Comparison of ENCODE assay signal across 8 mouse cellular contexts in the genomic region with DNA sequence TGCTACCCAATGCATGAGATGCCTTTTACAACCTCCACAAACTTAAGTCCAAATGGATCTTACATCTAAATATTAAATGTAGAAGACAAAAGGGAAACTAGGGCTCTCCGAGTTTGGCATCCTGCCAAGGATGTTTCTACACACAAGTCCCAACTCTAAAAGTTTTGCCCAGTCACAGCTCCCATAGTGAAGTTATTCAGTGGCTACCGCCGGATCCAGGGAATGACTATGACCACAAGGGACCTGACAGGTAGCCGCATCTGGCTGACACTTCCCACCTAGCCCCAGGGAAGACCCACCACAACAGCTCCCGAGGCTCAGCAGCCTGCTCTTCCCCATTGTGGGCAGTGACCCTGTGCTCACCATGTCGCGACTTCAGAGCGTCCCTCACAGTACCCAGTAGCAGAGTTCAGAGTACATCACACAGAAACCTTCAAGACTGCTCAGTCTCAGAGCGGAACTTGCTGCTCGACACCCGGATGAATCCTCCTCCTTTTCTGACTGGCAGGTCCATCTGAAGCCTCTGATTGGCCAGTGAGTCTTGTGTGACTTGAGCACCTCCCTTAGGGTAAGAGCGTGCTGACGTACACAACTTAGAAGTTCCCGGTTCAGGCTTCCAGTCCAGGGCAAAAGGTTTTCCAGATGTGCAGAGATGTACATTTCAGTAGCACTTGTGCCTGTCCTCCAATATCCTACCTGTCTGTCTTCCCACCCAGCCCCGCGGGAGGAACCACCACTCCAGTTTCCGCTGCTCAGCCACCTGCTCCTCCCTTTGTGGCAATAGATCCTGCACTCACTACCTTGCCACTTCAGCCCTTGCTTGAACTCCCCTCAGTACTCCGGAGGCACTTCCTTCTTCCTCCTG. TPM values are rescaled to one million over a fixed set of nuclear protein-coding genes. Genes with fewer than 3 reads are reported as not detected.
A peak's percentile ranks its signal among the peaks of the same experiment; 100 is the strongest.
DNase-seq lines count a peak whose midpoint lies in the region; ATAC-seq lines count a peak whose summit lies in the region.

Gene Zfp950 (minus strand): TSS at position 499 of the 865 bp plus-strand sequence.

- H3K9ac ChIP-seq in heart, embryonic 14.5 days (ENCODE audit: low read length), result peak within 1 kb of the TSS; percentile 82
- peak within 1 kb of the TSS; percentile 87 for H3K9ac ChIP-seq in liver, embryonic 13.5 days
- H3K9ac ChIP-seq in stomach, embryonic 16.5 days (ENCODE audit: low read length), result peak within 1 kb of the TSS; percentile 84

- under 1% methylated on average over 18 of the region's 18 CpGs for WGBS in heart, embryonic 14.5 days
- 1% methylated on average over 18 of the region's 18 CpGs for WGBS in liver, embryonic 13.5 days (ENCODE audit: insufficient replicate concordance)
- WGBS in stomach, embryonic 16.5 days, result under 1% methylated on average over 18 of the region's 18 CpGs

- peak within 1 kb of the TSS; percentile 71 to 87 for H3K4me3 ChIP-seq in heart, embryonic 14.5 days (ENCODE audit: control insufficient read depth in 1 of 2, insufficient read depth in 1 of 2, low read depth in 1 of 2, low read length in 2 of 2)
- peak within 1 kb of the TSS; percentile 81 for H3K4me3 ChIP-seq in liver, embryonic 13.5 days (replicated peaks)
- H3K4me3 ChIP-seq in stomach, embryonic 16.5 days (replicated peaks; ENCODE audit: low read length), result peak within 1 kb of the TSS; percentile 89

- H3K36me3 ChIP-seq in heart, embryonic 14.5 days (ENCODE audit: control insufficient read depth, insufficient read depth, low read length), result no peaks in the 10 kb centered on the region
- no peaks in the 10 kb centered on the region for H3K36me3 ChIP-seq in liver, embryonic 13.5 days
- no peaks in the 10 kb centered on the region for H3K36me3 ChIP-seq in stomach, embryonic 16.5 days (ENCODE audit: control insufficient read depth, insufficient read depth, low read length)

- H3K27me3 ChIP-seq in heart, embryonic 14.5 days (ENCODE audit: control insufficient read depth, insufficient read depth, low read length), result no peaks in the 10 kb centered on the region
- no peaks in the 10 kb centered on the region for H3K27me3 ChIP-seq in liver, embryonic 13.5 days
- no peaks in the 10 kb centered on the region for H3K27me3 ChIP-seq in stomach, embryonic 16.5 days (ENCODE audit: control insufficient read depth, insufficient read depth, low read length)

- peaks cover 0 to 10% of the 10 kb centered on the region in 2 experiments; a peak in 2 of 4 replicates for H3K4me1 ChIP-seq in heart, embryonic 14.5 days (ENCODE audit: control insufficient read depth in 2 of 2, insufficient read depth in 2 of 2, low read length in 2 of 2)
- H3K4me1 ChIP-seq in liver, embryonic 13.5 days (replicated peaks), result peaks cover 24% of the 10 kb centered on the region
- peaks cover 6% of the 10 kb centered on the region; the same call in 1 of the 2 replicates for H3K4me1 ChIP-seq in stomach, embryonic 16.5 days (ENCODE audit: control insufficient read depth, insufficient read depth, low read length)

- peak within 1 kb of the TSS; percentile 29 to 57 for H3K27ac ChIP-seq in heart, embryonic 14.5 days (replicated peaks in 1 of 2; ENCODE audit: control insufficient read depth in 1 of 2, insufficient read depth in 1 of 2, low read depth in 2 of 2, low read length in 2 of 2)
- peak within 1 kb of the TSS; percentile 69; the same call in 1 of the 2 replicates for H3K27ac ChIP-seq in liver, embryonic 13.5 days
- peak within 1 kb of the TSS; percentile 58; the same call in 1 of the 2 replicates for H3K27ac ChIP-seq in stomach, embryonic 16.5 days (ENCODE audit: low read length)

- ATAC-seq in CD4-positive, CD25-positive, alpha-beta regulatory T cell, adult 4 months, result peak; percentile 99
- peak; percentile 96 for ATAC-seq in heart, embryonic 14.5 days (ENCODE audit: insufficient number of reproducible peaks, insufficient read depth, low FRiP score, low read depth)
- peak; percentile 100 for ATAC-seq in liver, embryonic 13.5 days (ENCODE audit: low read depth)
- ATAC-seq in stomach, embryonic 16.5 days (ENCODE audit: insufficient read depth, low FRiP score), result peak; percentile 99

- no peaks in the 10 kb centered on the region for H3K9me3 ChIP-seq in heart, embryonic 14.5 days (ENCODE audit: control insufficient read depth, low read length)
- H3K9me3 ChIP-seq in liver, embryonic 13.5 days (replicated peaks), result no peaks in the 10 kb centered on the region
- no peaks in the 10 kb centered on the region for H3K9me3 ChIP-seq in stomach, embryonic 16.5 days (replicated peaks; ENCODE audit: control insufficient read depth, low read length)

- H3K4me2 ChIP-seq in heart, embryonic 14.5 days (ENCODE audit: low read length), result peak within 1 kb of the TSS; percentile 74
- H3K4me2 ChIP-seq in liver, embryonic 13.5 days, result peak within 1 kb of the TSS; percentile 71
- peak within 1 kb of the TSS; percentile 62 for H3K4me2 ChIP-seq in stomach, embryonic 16.5 days (ENCODE audit: low read depth, low read length)

- DNase-seq in c-Kit-negative CD71-positive TER-119-positive erythroid progenitor cells, embryonic 14.5 days (ENCODE audit: low read depth, low spot score), result peak; percentile 81
- peak; percentile 89 for DNase-seq in fibroblast of lung, adult 2 months (ENCODE audit: low read depth)
- DNase-seq in kidney, postnatal 14 days, result peak; percentile 91
- peak; percentile 81 for DNase-seq in liver, embryonic 13.5 days
- DNase-seq in neural tube, embryonic 10.5 days (ENCODE audit: extremely low spot score, low spot score), result peak; percentile 72

RNA-seq across cellular contexts. Expression of gene Zfp950, which starts in this region (rescaled TPM):
- polyA plus RNA-seq in CD4-positive, CD25-positive, alpha-beta regulatory T cell, adult 4 months (2017; shearing (Covaris generic)), result 10 to 100 TPM; 54.2 to 97.1 TPM
- polyA plus RNA-seq in heart, embryonic 14.5 days (2014; fragmentation: Nextera tagmentation; extraction: Ambion mirVana), result 36.7 and 38.7 TPM in 2 replicates
- polyA plus RNA-seq in liver, embryonic 13.5 days (2015; fragmentation: Nextera tagmentation; extraction: Ambion mirVana), result 13.5 TPM in 2 replicates
- 35.2 and 40.7 TPM in 2 replicates for polyA plus RNA-seq in stomach, embryonic 16.5 days (2015; fragmentation: Nextera tagmentation; extraction: Ambion mirVana)

Comparison
In these comparisons a context has a peak if more than half of its experiments do, and no peak if none do; other contexts are left out.
1. Peak in every context shown above with its lines: DNase-seq, ATAC-seq, H3K4me3 ChIP-seq and H3K27ac ChIP-seq.